Mouse (Mus musculus) C2C12 (cell line): ENCODE results near the gene Isg15. TPM values are rescaled to one million over a fixed set of nuclear protein-coding genes. Genes with fewer than 3 reads are reported as not detected.

Experiments used
- H3K27me3 ChIP-seq: one replicate; pipeline ENCODE4 v1.6.1; 2011; ENCODE audit not compliant: control insufficient read depth, insufficient read depth, insufficient read length
- H3K36me3 ChIP-seq: one replicate; pipeline ENCODE4 v1.6.1; 2011; ENCODE audit not compliant: control insufficient read depth, insufficient read depth
- H3K4me3 ChIP-seq: one replicate; pipeline ENCODE4 v1.5.1; 2011; ENCODE audit warnings: mild to moderate bottlenecking, control low read depth; ENCODE audit not compliant: poor library complexity, insufficient read depth, severe bottlenecking
- H3K79me2 ChIP-seq: one replicate; pipeline ENCODE4 v1.6.1; 2011; ENCODE audit not compliant: control insufficient read depth, insufficient read depth
- H3K79me3 ChIP-seq: one replicate; pipeline ENCODE4 v1.6.1; 2011; ENCODE audit warnings: low read depth, control low read depth
- H3ac ChIP-seq: one replicate; pipeline ENCODE3; 2011; ENCODE audit warnings: low read depth; ENCODE audit not compliant: control insufficient read depth, insufficient read length
- CEBPB ChIP-seq: IDR thresholded peaks from one replicate; pipeline ENCODE4 v1.6.1; 2011; ENCODE audit warnings: low read depth, mild to moderate bottlenecking, control low read depth, moderate library complexity
- CTCF ChIP-seq: IDR thresholded peaks from one replicate; pipeline ENCODE4 v1.5.1; 2011; ENCODE audit not compliant: control insufficient read depth, insufficient read depth, insufficient read length
- FOSL1 ChIP-seq: IDR thresholded peaks from one replicate; pipeline ENCODE4 v1.8.0; 2011; ENCODE audit warnings: mild to moderate bottlenecking, low read length; ENCODE audit not compliant: poor library complexity, insufficient read depth, severe bottlenecking
- MAX ChIP-seq: IDR thresholded peaks from one replicate; pipeline ENCODE4 v1.6.1; 2011; ENCODE audit warnings: mild to moderate bottlenecking, control low read depth
- MYOD1 ChIP-seq: IDR thresholded peaks from one replicate; pipeline ENCODE4 v1.6.1; 2011; ENCODE audit warnings: low read depth; ENCODE audit not compliant: control insufficient read depth, insufficient read length
- MYOG ChIP-seq: IDR thresholded peaks from one replicate; pipeline ENCODE4 v1.6.1; 2011; ENCODE audit not compliant: control insufficient read depth, insufficient read length; ENCODE audit errors: extremely low read depth
- USF1 ChIP-seq: IDR thresholded peaks from one replicate; pipeline ENCODE4 v1.6.1; 2011; ENCODE audit warnings: low read depth, mild to moderate bottlenecking, control low read depth, moderate library complexity
- polyA plus RNA-seq: library from polyadenylated mRNA; unstranded; fragments of >200 nt; fragmentation: generic; extraction: Trizol; gene quantifications from one replicate; pipeline ENCODE4 v1.2.1, GENCODE M21; 2012; ENCODE audit warnings: missing spikeins

The Isg15 gene
- polyA plus RNA-seq, 1 experiment, result 1.0 TPM

DNA sequence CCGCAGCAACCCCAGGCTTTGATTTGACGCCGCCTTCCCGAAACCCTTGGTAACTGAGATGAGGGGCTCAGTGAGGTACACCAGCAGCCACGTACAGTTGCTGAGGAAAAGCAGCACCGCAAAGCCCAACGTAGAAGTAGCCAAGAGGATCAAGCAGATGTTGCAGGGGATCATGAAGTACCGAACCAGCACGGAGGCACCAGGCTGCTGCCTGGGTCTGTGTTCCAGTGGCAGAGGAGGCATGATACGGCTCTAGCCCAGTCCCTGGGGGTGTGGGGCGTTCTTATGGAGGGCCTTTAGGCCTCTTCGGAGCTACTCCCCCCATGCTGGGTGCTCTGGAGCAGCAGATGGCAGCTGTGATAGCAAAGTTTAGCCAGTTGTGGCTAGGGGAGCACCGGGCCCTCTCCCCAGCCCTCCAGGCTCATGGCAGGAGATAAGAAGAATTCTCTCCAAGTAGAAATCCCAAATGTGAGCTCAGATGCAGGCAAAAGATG, 15.1 kb downstream of the Isg15 start:
- no peaks in the 10 kb centered on the region for H3K36me3 ChIP-seq
- no peaks in the 10 kb centered on the region for H3K79me3 ChIP-seq
- H3K4me3 ChIP-seq, result no peak overlapping the region
- H3K27me3 ChIP-seq, result no peaks in the 10 kb centered on the region
- TF ChIP-seq CTCF, result no peak
- TF ChIP-seq CEBPB, result no peak
- no peak for TF ChIP-seq MYOG
- TF ChIP-seq USF1, result no peak
- no peak for TF ChIP-seq FOSL1
- TF ChIP-seq MAX, result no peak
- TF ChIP-seq MYOD1, result no peak
- no peaks in the 10 kb centered on the region for H3K79me2 ChIP-seq
- H3ac ChIP-seq, result no peak overlapping the region

DNA sequence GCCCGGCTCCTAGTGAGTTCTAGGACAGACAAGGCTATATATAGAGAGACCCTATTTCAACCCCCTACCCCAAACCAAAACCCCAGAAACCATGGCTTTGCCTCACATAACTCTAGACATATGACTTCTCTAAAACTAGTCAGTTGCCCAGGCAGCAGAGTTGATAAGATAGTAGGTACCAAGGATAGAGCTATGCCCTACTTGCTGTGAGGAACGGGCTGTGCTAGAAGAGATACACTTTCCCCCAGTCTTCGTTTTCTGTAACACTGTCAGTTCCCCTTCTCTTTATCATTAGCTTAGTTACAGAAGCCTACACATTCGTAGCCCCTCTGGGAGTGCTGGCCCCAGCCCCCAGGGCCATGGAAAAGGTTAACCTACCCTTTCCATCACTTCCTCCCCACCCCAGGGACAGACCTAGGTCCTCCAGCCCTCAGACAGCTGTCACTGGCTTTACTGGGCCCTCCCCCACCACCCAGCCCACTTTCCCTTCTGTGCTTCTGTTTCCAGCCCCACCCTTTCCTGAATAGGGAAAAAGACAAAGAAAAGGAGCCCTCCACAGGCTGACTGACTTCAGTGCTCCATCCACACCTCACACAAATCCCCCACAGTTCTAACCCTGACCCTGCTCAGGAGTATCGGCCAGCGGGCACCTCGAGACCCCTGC, 16.2 kb downstream of the Isg15 start:
- no peak for TF ChIP-seq CEBPB
- TF ChIP-seq MAX, result no peak
- no peak for TF ChIP-seq MYOG
- TF ChIP-seq CTCF, result no peak
- TF ChIP-seq USF1, result no peak
- no peak for TF ChIP-seq MYOD1
- TF ChIP-seq FOSL1, result no peak
- H3K79me2 ChIP-seq, result no peaks in the 10 kb centered on the region
- no peak overlapping the region for H3ac ChIP-seq
- H3K36me3 ChIP-seq, result no peaks in the 10 kb centered on the region
- no peaks in the 10 kb centered on the region for H3K79me3 ChIP-seq
- no peaks in the 10 kb centered on the region for H3K27me3 ChIP-seq
- no peak overlapping the region for H3K4me3 ChIP-seq

DNA sequence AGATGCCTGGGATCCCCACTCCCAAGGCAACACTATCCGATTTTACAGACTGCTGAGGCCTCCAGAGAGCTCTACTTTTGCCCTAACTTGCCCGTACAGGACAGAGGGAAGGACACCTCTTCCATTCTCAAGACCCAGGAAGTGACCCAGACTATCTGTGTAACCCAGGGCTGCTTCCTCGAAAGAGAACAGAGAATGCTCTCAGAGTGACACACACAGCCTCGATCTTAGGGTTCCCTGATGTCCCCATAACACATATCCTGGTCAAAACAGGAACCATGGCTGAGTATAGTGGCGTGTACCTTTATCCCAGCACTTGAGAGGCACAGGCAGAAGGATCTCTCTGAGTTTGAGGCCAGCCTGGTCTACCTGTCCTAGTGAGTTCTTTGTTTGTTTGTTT, 16.9 kb downstream of the Isg15 start:
- Histone ChIP-seq H3K36me3 (no peaks in the 10 kb centered on the region), H3K79me2 (no peaks in the 10 kb centered on the region), H3K4me3 (no peak overlapping the region), H3ac (no peak overlapping the region), H3K27me3 (no peaks in the 10 kb centered on the region), H3K79me3 (no peaks in the 10 kb centered on the region)
- TF ChIP-seq CEBPB (no peak), FOSL1 (no peak), MAX (no peak), MYOD1 (no peak), USF1 (no peak), MYOG (no peak), CTCF (no peak)

DNA sequence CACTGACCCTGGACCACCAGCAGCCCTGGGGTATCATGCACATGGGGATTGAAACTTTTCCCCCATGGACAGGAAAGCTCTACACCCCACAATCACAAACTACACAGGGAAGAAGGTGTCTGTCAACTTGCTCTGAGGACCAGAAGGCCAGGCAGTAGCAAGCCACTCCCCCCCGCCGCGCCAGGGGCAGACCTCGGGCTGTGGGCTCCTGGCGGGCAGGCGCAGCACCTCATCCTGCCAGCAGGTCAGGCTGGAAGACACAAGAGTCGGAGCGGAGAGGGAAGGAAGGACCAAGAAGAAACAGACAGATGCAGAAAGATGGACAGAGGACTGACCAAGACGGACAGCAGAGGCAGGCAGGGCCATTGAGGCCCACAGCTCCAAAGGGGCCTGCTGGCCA, 23.0 kb downstream of the Isg15 start:
- H3K79me3 ChIP-seq, result no peaks in the 10 kb centered on the region
- no peaks in the 10 kb centered on the region for H3K79me2 ChIP-seq
- H3K4me3 ChIP-seq, result no peak overlapping the region
- TF ChIP-seq MAX, result no peak
- TF ChIP-seq CEBPB, result no peak
- TF ChIP-seq MYOD1, result no peak
- no peak for TF ChIP-seq USF1
- no peak for TF ChIP-seq FOSL1
- TF ChIP-seq CTCF, result no peak
- no peak for TF ChIP-seq MYOG
- no peak overlapping the region for H3ac ChIP-seq
- H3K36me3 ChIP-seq, result no peaks in the 10 kb centered on the region
- H3K27me3 ChIP-seq, result no peaks in the 10 kb centered on the region

DNA sequence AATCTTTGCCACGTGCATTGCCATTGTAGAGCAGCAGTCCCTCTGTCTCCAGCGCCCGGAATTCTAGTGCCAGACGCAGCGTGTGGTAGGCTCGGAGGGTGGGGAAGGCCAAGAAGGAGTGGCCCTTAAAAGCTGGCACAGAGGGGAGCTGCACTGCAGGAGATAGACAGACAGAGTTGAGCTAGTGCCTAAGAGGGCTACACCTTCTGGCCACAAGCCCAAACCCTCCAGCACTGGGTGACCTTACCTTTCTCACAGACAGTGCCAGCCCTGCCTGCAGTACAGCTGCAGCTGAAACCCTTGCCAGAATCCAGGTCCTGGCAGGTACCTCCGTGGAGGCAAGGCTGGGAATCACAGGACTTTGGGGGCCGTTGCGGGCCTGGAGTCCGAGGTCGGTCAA, 28.8 kb downstream of the Isg15 start:
- no peak for TF ChIP-seq MAX
- no peak for TF ChIP-seq FOSL1
- no peak for TF ChIP-seq MYOD1
- no peak for TF ChIP-seq USF1
- no peak for TF ChIP-seq CEBPB
- TF ChIP-seq MYOG, result no peak
- no peak for TF ChIP-seq CTCF
- Histone ChIP-seq H3K79me2 (no peaks in the 10 kb centered on the region), H3K36me3 (no peaks in the 10 kb centered on the region), H3K27me3 (no peaks in the 10 kb centered on the region), H3K79me3 (no peaks in the 10 kb centered on the region), H3ac (no peak overlapping the region), H3K4me3 (no peak overlapping the region)
